Mouse (Mus musculus): Measurements from ENCODE around the gene Rtl5. TPM values are rescaled to one million over a fixed set of nuclear protein-coding genes. Genes with fewer than 3 reads are reported as not detected.

The Rtl5 gene
- polyA plus RNA-seq, 1 experiment from 2014 or later = 1.4 TPM

GRCm38 (mm10) chrX:102036866-102037361 is 34.2 kb downstream of the Rtl5 start:
- no peaks in the 10 kb centered on the region for H3K27me3 ChIP-seq (replicated peaks)
- no peak overlapping the region for H3K4me3 ChIP-seq
- H3K4me1 ChIP-seq (replicated peaks) = peaks cover 29% of the 10 kb centered on the region
- H3K4me2 ChIP-seq = no peak overlapping the region
- no peak for ATAC-seq (ENCODE audit: insufficient number of reproducible peaks, low FRiP score)
- 0 out of 2 replicates have a peak, but pooled peaks cover 4% of the 10 kb centered on the region for H3K36me3 ChIP-seq
- no peak overlapping the region for H3K27ac ChIP-seq (ENCODE audit: poor library complexity, severe bottlenecking)
- H3K9me3 ChIP-seq (replicated peaks) = no peaks in the 10 kb centered on the region
- H3K9ac ChIP-seq = no peak overlapping the region
- 76% methylated on average over 3 of the region's 3 CpGs for WGBS

GRCm38 (mm10) chrX:102035671-102036070 is 35.4 kb downstream of the Rtl5 start:
- H3K36me3 ChIP-seq = no peaks in the 10 kb centered on the region
- 64% methylated on average over 3 of the region's 3 CpGs for WGBS
- H3K4me1 ChIP-seq (replicated peaks) = peaks cover 33% of the 10 kb centered on the region
- no peaks in the 10 kb centered on the region for H3K9me3 ChIP-seq (replicated peaks)
- no peak overlapping the region for H3K4me2 ChIP-seq
- H3K9ac ChIP-seq = no peak overlapping the region
- H3K27me3 ChIP-seq (replicated peaks) = no peaks in the 10 kb centered on the region
- ATAC-seq (ENCODE audit: insufficient number of reproducible peaks, low FRiP score) = no peak
- no peak overlapping the region for H3K27ac ChIP-seq (ENCODE audit: poor library complexity, severe bottlenecking)
- H3K4me3 ChIP-seq = no peak overlapping the region

GRCm38 (mm10) chrX:102033566-102033965 is 37.5 kb downstream of the Rtl5 start:
- H3K36me3 ChIP-seq = no peaks in the 10 kb centered on the region
- no peak overlapping the region for H3K27ac ChIP-seq (ENCODE audit: poor library complexity, severe bottlenecking)
- ATAC-seq (ENCODE audit: insufficient number of reproducible peaks, low FRiP score) = no peak
- H3K9me3 ChIP-seq (replicated peaks) = no peaks in the 10 kb centered on the region
- no peak overlapping the region for H3K4me3 ChIP-seq
- peaks cover 38% of the 10 kb centered on the region for H3K4me1 ChIP-seq (replicated peaks)
- 71% methylated on average over 2 of the region's 2 CpGs for WGBS
- no peak overlapping the region for H3K4me2 ChIP-seq
- 0 out of 2 replicates have a peak, but pooled peaks cover 3% of the 10 kb centered on the region for H3K27me3 ChIP-seq (replicated peaks)
- no peak overlapping the region for H3K9ac ChIP-seq

- H3K9ac ChIP-seq = no peak overlapping the region
- H3K36me3 ChIP-seq = no peaks in the 10 kb centered on the region
- H3K4me2 ChIP-seq = no peak overlapping the region
- H3K9me3 ChIP-seq (replicated peaks) = no peaks in the 10 kb centered on the region
- H3K27me3 ChIP-seq (replicated peaks) = 0 out of 2 replicates have a peak, but pooled peaks cover 3% of the 10 kb centered on the region
- peaks cover 33% of the 10 kb centered on the region for H3K4me1 ChIP-seq (replicated peaks)
- no peak overlapping the region for H3K4me3 ChIP-seq
- 56% methylated on average over 8 of the region's 8 CpGs for WGBS
- ATAC-seq (ENCODE audit: insufficient number of reproducible peaks, low FRiP score) = no peak
- peak overlapping the region; percentile 54; the same call in 1 of the 2 replicates for H3K27ac ChIP-seq (ENCODE audit: poor library complexity, severe bottlenecking)
Observed at GRCm38 (mm10) chrX:102032431-102032830, 38.7 kb downstream of the Rtl5 start.

- H3K27ac ChIP-seq (ENCODE audit: poor library complexity, severe bottlenecking) = no peak overlapping the region
Observed at GRCm38 (mm10) chrX:102031851-102032250, 39.3 kb downstream of the Rtl5 start.

GRCm38 (mm10) chrX:102024976-102025375 is 46.1 kb downstream of the Rtl5 start:
- peaks cover 29% of the 10 kb centered on the region for H3K4me1 ChIP-seq (replicated peaks)
- H3K4me3 ChIP-seq = no peak overlapping the region
- H3K9ac ChIP-seq = no peak overlapping the region
- ATAC-seq (ENCODE audit: insufficient number of reproducible peaks, low FRiP score) = no peak
- H3K9me3 ChIP-seq (replicated peaks) = no peaks in the 10 kb centered on the region
- no peak overlapping the region for H3K4me2 ChIP-seq
- no peak overlapping the region for H3K27ac ChIP-seq (ENCODE audit: poor library complexity, severe bottlenecking)
- WGBS = 65% methylated on average over 3 of the region's 3 CpGs
- no peaks in the 10 kb centered on the region for H3K36me3 ChIP-seq
- H3K27me3 ChIP-seq (replicated peaks) = peaks cover 6% of the 10 kb centered on the region; the same call in 1 of the 2 replicates

More at GRCm38 (mm10) chrX:102031851-102032250, 39.3 kb downstream of the Rtl5 start:
- Histone ChIP-seq H3K9ac (no peak overlapping the region), H3K4me2 (no peak overlapping the region), H3K36me3 (no peaks in the 10 kb centered on the region), H3K9me3 (replicated peaks) (no peaks in the 10 kb centered on the region), H3K4me1 (replicated peaks) (peaks cover 27% of the 10 kb centered on the region), H3K4me3 (no peak overlapping the region), H3K27me3 (replicated peaks) (0 out of 2 replicates have a peak, but pooled peaks cover 3% of the 10 kb centered on the region)
- WGBS = 29% methylated on average over 6 of the region's 6 CpGs
- ATAC-seq (ENCODE audit: insufficient number of reproducible peaks, low FRiP score) = no peak; the same call in 1 of the 2 replicates

- no peak overlapping the region for H3K9ac ChIP-seq
- 51% methylated on average over 7 of the region's 7 CpGs for WGBS
- H3K27ac ChIP-seq (ENCODE audit: poor library complexity, severe bottlenecking) = peak overlapping the region; percentile 82
- H3K4me3 ChIP-seq = no peak overlapping the region
- H3K27me3 ChIP-seq (replicated peaks) = peaks cover 11% of the 10 kb centered on the region; the same call in 1 of the 2 replicates
- ATAC-seq (ENCODE audit: insufficient number of reproducible peaks, low FRiP score) = no peak
- H3K9me3 ChIP-seq (replicated peaks) = no peaks in the 10 kb centered on the region
- H3K36me3 ChIP-seq = no peaks in the 10 kb centered on the region
- H3K4me1 ChIP-seq (replicated peaks) = peaks cover 65% of the 10 kb centered on the region
- H3K4me2 ChIP-seq = peak overlapping the region; percentile 46
Observed at GRCm38 (mm10) chrX:102019471-102020240, 51.4 kb downstream of the Rtl5 start.

- H3K9me3 ChIP-seq (replicated peaks) = no peaks in the 10 kb centered on the region
- no peaks in the 10 kb centered on the region for H3K36me3 ChIP-seq
- peaks cover 12% of the 10 kb centered on the region; the same call in 1 of the 2 replicates for H3K27me3 ChIP-seq (replicated peaks)
- peak; percentile 74 for ATAC-seq (ENCODE audit: insufficient number of reproducible peaks, low FRiP score)
- 0 out of 2 replicates have a peak overlapping the region, but pooled peaks have one; percentile 18 for H3K9ac ChIP-seq
- H3K4me3 ChIP-seq = 0 out of 2 replicates have a peak overlapping the region, but pooled peaks have one; percentile 17
- H3K27ac ChIP-seq (ENCODE audit: poor library complexity, severe bottlenecking) = peak overlapping the region; percentile 82
- 23% methylated on average over 3 of the region's 3 CpGs for WGBS
- H3K4me1 ChIP-seq (replicated peaks) = peaks cover 66% of the 10 kb centered on the region
- H3K4me2 ChIP-seq = peak overlapping the region; percentile 46
Observed at GRCm38 (mm10) chrX:102018890-102019289, 52.2 kb downstream of the Rtl5 start.

GRCm38 (mm10) chrX:102017213-102017923 is 53.7 kb downstream of the Rtl5 start:
- Histone ChIP-seq H3K27ac (ENCODE audit: poor library complexity, severe bottlenecking) (peak overlapping the region; percentile 82), H3K36me3 (no peaks in the 10 kb centered on the region), H3K4me1 (replicated peaks) (peaks cover 60% of the 10 kb centered on the region), H3K9me3 (replicated peaks) (no peaks in the 10 kb centered on the region), H3K4me3 (peak overlapping the region; percentile 17), H3K9ac (peak overlapping the region; percentile 18; the same call in 1 of the 2 replicates), H3K4me2 (peak overlapping the region; percentile 46), H3K27me3 (replicated peaks) (0 out of 2 replicates have a peak, but pooled peaks cover 12% of the 10 kb centered on the region)
- 31% methylated on average over 9 of the region's 9 CpGs for WGBS
- 0 out of 2 replicates have a peak, but pooled peaks have one; percentile 38 for ATAC-seq (ENCODE audit: insufficient number of reproducible peaks, low FRiP score)
